Mouse (Mus musculus) embryonic fibroblast, embryonic 13.5 days (primary cell): ENCODE results near the gene Stkld1.
A peak's percentile ranks its signal among the peaks of the same experiment; 100 is the strongest.

Source experiments
- CTCF ChIP-seq: IDR thresholded peaks from 2 replicates; pipeline ENCODE4 v1.5.1; 2011; ENCODE audit warnings: mild to moderate bottlenecking, control low read depth, low read length, moderate library complexity, borderline replicate concordance; ENCODE audit not compliant: insufficient read depth
- POLR2A ChIP-seq: IDR thresholded peaks from 2 replicates; pipeline ENCODE4 v1.6.1; 2011; ENCODE audit warnings: low read depth, mild to moderate bottlenecking, control low read depth, low read length, moderate library complexity

DNA sequence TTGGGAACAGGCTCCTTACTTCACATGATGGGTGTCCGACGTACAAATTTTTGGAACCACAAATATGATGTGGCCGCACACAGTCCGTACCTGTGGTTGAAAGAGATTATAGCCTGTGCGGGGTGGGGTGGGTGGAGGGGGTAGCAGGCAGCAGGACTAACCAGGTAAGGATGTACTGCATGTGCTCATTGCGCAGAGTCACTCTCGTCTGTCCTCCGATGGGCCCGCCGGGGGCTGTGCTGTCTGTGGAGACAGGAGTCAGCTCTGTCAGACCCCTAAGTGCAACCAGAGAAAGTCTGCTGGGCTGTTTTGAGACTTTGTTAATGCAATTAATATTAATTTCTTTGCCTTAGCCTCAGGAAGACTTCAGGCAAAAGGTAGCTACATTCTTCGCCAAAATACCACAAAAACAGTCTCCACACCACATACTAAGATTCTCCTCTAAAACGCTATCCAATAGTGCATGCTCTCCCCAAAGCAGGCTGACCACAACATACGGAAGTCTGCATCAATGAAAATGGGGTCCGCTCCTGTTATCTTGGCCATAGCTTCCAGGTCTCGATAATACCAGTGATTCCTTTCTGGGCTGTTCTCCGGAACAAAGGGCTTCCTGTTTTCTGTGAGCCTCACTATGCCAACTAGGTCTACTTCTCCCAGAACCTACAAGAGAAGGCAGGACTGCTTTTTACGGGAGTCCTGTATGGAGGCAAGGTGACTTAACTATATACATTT lies 20.3 kb upstream of the Stkld1 start:
- TF ChIP-seq CTCF (no peak), POLR2A (peak; percentile 9; the same call in 1 of the 2 replicates)
